Mouse (Mus musculus): ENCODE measurements around the gene Rpl35.

- no peak for TF ChIP-seq GATA1 (IDR thresholded peaks at IDR 0.05; ENCODE audit: borderline replicate concordance, low read length)
- TF ChIP-seq FLI1 (IDR thresholded peaks at IDR 0.05; ENCODE audit: low read length), result no peak
Measured at GRCm38 (mm10) chr2:38964198-38964597, 41.2 kb downstream of the Rpl35 start.
